Mouse (Mus musculus): ENCODE data around the gene Skp2. TPM values are rescaled to one million over a fixed set of nuclear protein-coding genes. Genes with fewer than 3 reads are reported as not detected.

The Skp2 gene
- polyA plus RNA-seq, 1 experiment from 2014 or later = 19.7 TPM

DNA sequence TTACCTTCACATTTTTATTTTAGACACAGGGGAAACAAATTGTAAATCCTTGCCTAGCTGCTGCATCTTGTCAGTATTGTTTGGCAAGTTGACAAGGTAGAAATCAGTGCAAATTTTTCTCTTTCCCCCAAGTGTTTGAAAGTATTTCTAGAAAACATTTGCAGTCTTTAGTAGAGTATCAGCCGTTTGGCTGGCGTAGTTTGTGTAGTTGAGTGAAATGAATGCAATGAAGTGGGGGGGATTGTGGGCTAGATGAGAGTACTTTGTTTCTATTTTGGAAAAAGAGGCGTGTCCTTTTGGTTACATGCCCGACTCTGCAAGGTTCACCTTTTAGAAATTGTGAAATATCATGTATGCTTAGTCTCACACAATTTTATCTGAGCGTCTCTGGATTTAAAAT lies 82.6 kb downstream of the Skp2 start:
- H3K4me2 ChIP-seq = peak overlapping the region; percentile 63
- peaks cover 39% of the 10 kb centered on the region for H3K4me1 ChIP-seq (replicated peaks)
- no peaks in the 10 kb centered on the region for H3K9me3 ChIP-seq
- WGBS = 32% methylated on average over 5 of the region's 5 CpGs
- H3K27ac ChIP-seq (replicated peaks) = no peak overlapping the region
- no peaks in the 10 kb centered on the region for H3K27me3 ChIP-seq
- no peaks in the 10 kb centered on the region for H3K36me3 ChIP-seq
- peak overlapping the region; percentile 80; the same call in 1 of the 2 replicates for H3K9ac ChIP-seq
- ATAC-seq (ENCODE audit: low FRiP score, low read depth) = no peak
- peak overlapping the region; percentile 84 for H3K4me3 ChIP-seq

DNA sequence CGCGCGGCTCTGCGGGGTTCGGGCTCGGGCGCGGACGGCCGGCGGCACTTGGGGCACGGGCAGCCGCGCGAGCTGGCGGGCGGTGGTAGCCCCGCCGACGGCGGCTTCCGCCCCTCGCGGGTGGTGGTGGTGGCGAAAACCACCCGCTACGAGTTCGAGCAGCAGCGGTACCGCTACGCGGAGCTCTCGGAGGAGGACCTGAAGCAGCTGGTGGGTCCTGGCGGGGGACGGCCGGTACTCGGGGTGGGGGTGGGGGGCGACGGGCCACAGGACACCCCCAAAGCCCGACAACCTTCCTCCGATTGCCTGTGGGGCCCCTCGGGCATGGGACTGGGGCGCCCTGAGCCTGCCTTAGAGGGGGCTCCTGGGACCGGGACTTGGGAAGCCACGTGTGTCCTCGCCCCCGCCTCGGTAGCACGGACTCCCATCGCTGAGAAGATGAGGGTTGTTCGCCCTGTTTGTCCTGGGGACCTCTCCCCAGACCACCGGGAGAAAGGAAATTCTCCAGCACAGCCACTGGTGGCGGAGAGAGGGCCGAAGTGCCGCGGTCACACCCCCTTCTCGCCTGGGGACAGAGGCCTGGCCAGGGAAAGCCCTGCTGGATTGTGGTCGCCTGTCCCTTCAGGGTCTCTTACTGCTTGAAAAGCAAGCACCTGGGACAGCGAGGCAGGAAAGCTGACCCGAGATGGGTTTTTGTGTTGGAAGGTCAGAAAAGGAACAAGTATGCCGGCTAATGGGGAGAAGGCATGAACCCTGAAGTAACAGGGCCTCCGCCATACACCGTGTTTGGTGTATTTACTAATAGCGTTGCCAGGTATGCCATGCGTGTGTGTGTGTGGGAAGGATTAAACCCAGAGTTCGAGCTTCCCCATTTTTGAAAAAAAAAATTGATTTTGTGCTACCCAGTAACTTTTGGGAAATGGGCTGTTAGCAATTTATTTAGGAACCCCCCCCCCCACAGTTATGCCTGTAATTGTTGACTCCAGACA lies 83.4 kb downstream of the Skp2 start:
- H3K27me3 ChIP-seq = no peaks in the 10 kb centered on the region
- WGBS = under 1% methylated on average over 52 of the region's 66 CpGs
- no peaks in the 10 kb centered on the region for H3K9me3 ChIP-seq
- H3K4me1 ChIP-seq (replicated peaks) = peaks cover 39% of the 10 kb centered on the region
- H3K4me3 ChIP-seq = peak overlapping the region; percentile 84
- peak overlapping the region; percentile 63 for H3K4me2 ChIP-seq
- no peaks in the 10 kb centered on the region for H3K36me3 ChIP-seq
- peak overlapping the region; percentile 90 for H3K27ac ChIP-seq (replicated peaks)
- peak overlapping the region; percentile 80 for H3K9ac ChIP-seq
- ATAC-seq (ENCODE audit: low FRiP score, low read depth) = peak; percentile 63

DNA sequence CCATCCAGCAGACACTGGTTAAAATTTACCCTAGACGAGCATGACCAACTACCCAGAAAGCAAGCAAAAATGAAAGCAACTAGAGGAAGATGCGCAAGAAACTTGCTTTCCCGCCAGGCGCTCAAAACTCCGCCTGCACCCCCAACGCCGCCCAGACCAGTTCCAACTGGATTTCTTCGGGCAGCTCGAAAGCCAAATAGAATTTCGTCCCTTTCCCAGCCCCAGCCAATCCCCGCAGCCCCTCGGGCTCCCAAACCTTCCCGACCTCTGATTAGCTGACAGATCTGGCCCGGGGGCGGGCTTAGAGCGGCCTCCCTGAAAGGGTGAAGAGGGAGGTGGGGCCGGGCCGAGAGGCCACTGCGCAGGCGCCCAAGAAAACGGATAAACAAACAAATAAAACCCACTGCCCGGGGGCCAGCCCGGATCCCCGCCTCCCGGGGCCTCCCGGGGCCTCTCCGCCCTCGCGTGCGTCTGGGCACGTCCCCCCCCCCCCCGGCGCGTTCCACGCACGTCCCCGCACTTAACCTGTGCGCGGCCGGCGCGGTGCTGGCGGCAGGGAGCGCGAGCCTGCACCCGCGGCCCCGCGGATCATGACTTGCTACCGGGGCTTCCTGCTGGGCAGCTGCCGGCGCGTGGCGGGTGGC lies 84.2 kb downstream of the Skp2 start, which contains the start of gene Nadk2:
Nadk2 (plus strand) TSS at position 349 of the 644 bp plus-strand sequence.
- ATAC-seq (ENCODE audit: low FRiP score, low read depth) = peak; percentile 99
- no peaks in the 10 kb centered on the region for H3K36me3 ChIP-seq
- no peaks in the 10 kb centered on the region for H3K9me3 ChIP-seq
- WGBS = under 1% methylated on average over 36 of the region's 54 CpGs
- peak within 1 kb of the TSS; percentile 90 for H3K27ac ChIP-seq (replicated peaks)
- peaks cover 35% of the 10 kb centered on the region for H3K4me1 ChIP-seq (replicated peaks)
- H3K9ac ChIP-seq = peak within 1 kb of the TSS; percentile 80
- H3K4me3 ChIP-seq = peak within 1 kb of the TSS; percentile 84
- H3K4me2 ChIP-seq = peak within 1 kb of the TSS; percentile 63
- H3K27me3 ChIP-seq = no peaks in the 10 kb centered on the region

- Histone ChIP-seq H3K4me2 (peak overlapping the region; percentile 63), H3K4me1 (replicated peaks) (peaks cover 33% of the 10 kb centered on the region), H3K27me3 (no peaks in the 10 kb centered on the region), H3K9me3 (no peaks in the 10 kb centered on the region), H3K36me3 (no peaks in the 10 kb centered on the region), H3K9ac (peak overlapping the region; percentile 80), H3K27ac (replicated peaks) (peak overlapping the region; percentile 90), H3K4me3 (peak overlapping the region; percentile 84)
- no peak; the same call in 1 of the 2 replicates for ATAC-seq (ENCODE audit: low FRiP score, low read depth)
- 1% methylated on average over 3 of the region's 3 CpGs for WGBS
These were observed 84.9 kb downstream of the Skp2 start for GRCm38 (mm10) chr15:9070353-9070752.

DNA sequence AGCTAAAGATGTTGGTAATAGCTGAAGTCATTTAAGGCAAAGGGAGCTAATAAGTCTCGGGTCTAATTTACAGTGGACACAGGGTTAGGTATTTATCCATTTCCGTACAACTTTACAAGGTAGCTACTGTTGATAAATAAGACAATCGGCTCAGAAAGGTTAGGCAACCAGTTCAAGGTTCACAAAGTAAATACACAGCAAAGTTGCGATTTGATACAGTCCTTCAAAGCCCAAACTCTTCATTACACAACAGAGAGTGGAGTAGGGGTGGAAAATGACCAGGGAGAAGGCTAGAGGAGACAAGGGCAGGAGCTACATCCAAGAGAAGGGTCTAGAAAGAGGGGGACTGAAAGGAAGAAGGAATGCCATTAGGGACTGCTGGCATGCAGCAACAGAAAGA lies 86.3 kb downstream of the Skp2 start:
- Histone ChIP-seq H3K9me3 (no peaks in the 10 kb centered on the region), H3K4me3 (no peak overlapping the region), H3K36me3 (no peaks in the 10 kb centered on the region), H3K9ac (no peak overlapping the region), H3K4me1 (replicated peaks) (peaks cover 24% of the 10 kb centered on the region), H3K27me3 (no peaks in the 10 kb centered on the region), H3K4me2 (no peak overlapping the region), H3K27ac (replicated peaks) (no peak overlapping the region)
- 96% methylated on average over 4 of the region's 4 CpGs for WGBS
- no peak for ATAC-seq (ENCODE audit: low FRiP score, low read depth)

Other genes starting within 250 kb of the Skp2 start
- 12.4 and 14.1 TPM in 2 replicates for gene Ranbp3l, start 187.5 kb downstream of the Skp2 start, polyA plus RNA-seq (2015; fragmentation: Nextera tagmentation; extraction: Ambion mirVana)
- gene Nadk2, start 84.2 kb downstream of the Skp2 start, polyA plus RNA-seq (2015; fragmentation: Nextera tagmentation; extraction: Ambion mirVana) = 26.5 and 26.7 TPM in 2 replicates
- gene Lmbrd2, start 14.9 kb downstream of the Skp2 start, polyA plus RNA-seq (2015; fragmentation: Nextera tagmentation; extraction: Ambion mirVana) = 3.5 TPM in 2 replicates
- not detected in 2 replicates for gene Ugt3a1, start 121.5 kb upstream of the Skp2 start, polyA plus RNA-seq (2015; fragmentation: Nextera tagmentation; extraction: Ambion mirVana)
- not detected in 2 replicates for gene Ugt3a2, start 180.1 kb upstream of the Skp2 start, polyA plus RNA-seq (2015; fragmentation: Nextera tagmentation; extraction: Ambion mirVana)

Measured in hindbrain, embryonic 15.5 days (tissue).